Mouse (Mus musculus): Measurements from ENCODE around the gene Atf7.

Atf7 gene

GRCm38 (mm10) chr15:102503447-102503846, 121.8 kb downstream of the Atf7 start, which contains the start of gene Gm10337:
Gene Gm10337, plus strand, starts transcription at chr15:102503722.
- no peak for ATAC-seq (ENCODE audit: insufficient number of reproducible peaks, low FRiP score, low TSS enrichment)

- ATAC-seq (ENCODE audit: insufficient number of reproducible peaks, low FRiP score, low TSS enrichment), result no peak
These were observed 122.9 kb downstream of the Atf7 start for GRCm38 (mm10) chr15:102502254-102502840.

- no peak for ATAC-seq (ENCODE audit: insufficient number of reproducible peaks, low FRiP score, low TSS enrichment)
These were observed 124.0 kb downstream of the Atf7 start for GRCm38 (mm10) chr15:102501084-102501814.

- no peak for ATAC-seq (ENCODE audit: insufficient number of reproducible peaks, low FRiP score, low TSS enrichment)
These were observed 124.8 kb downstream of the Atf7 start for GRCm38 (mm10) chr15:102500479-102500878.

GRCm38 (mm10) chr15:102499851-102500250, 125.4 kb downstream of the Atf7 start:
- ATAC-seq (ENCODE audit: insufficient number of reproducible peaks, low FRiP score, low TSS enrichment), result no peak

- no peak for ATAC-seq (ENCODE audit: insufficient number of reproducible peaks, low FRiP score, low TSS enrichment)
These were observed 125.9 kb downstream of the Atf7 start for GRCm38 (mm10) chr15:102499370-102499769.

GRCm38 (mm10) chr15:102498322-102498721, 126.9 kb downstream of the Atf7 start:
- ATAC-seq (ENCODE audit: insufficient number of reproducible peaks, low FRiP score, low TSS enrichment), result no peak

GRCm38 (mm10) chr15:102487664-102488063, 137.6 kb downstream of the Atf7 start:
- ATAC-seq (ENCODE audit: insufficient number of reproducible peaks, low FRiP score, low TSS enrichment), result no peak

- no peak for ATAC-seq (ENCODE audit: insufficient number of reproducible peaks, low FRiP score, low TSS enrichment)
These were observed 139.4 kb downstream of the Atf7 start for GRCm38 (mm10) chr15:102485853-102486252.

GRCm38 (mm10) chr15:102483136-102483535, 142.1 kb downstream of the Atf7 start:
- ATAC-seq (ENCODE audit: insufficient number of reproducible peaks, low FRiP score, low TSS enrichment), result no peak

Data from cerebellum, adult (tissue).